Mouse (Mus musculus) T-cell, adult 2 months (primary cell): ENCODE measurements around the gene Ncor2.

Experiments
- DNase-seq: peaks from one replicate; pipeline ENCODE4 v3.0.0; 2022; ENCODE audit warnings: low spot score

Gene Ncor2

DNA sequence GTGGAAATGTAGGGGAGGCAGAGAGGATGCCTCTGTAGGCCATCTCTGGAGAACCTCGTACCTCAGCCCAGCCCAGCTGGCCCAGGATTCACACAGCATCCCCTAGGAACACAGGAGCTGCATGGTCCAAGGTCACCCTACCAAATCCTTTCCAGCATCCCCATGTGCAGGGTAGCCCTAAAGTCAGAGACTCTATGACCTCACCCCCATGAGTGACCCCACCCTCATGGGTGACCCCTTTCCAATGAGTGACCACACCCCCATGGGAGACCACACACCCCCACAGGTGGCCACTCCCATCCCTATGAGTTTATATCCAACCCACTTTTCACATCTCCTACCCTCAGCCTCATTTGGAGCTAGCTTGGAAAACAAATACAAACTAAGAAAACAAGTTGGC, 51.1 kb downstream of the Ncor2 start:
- no peak for DNase-seq

DNA sequence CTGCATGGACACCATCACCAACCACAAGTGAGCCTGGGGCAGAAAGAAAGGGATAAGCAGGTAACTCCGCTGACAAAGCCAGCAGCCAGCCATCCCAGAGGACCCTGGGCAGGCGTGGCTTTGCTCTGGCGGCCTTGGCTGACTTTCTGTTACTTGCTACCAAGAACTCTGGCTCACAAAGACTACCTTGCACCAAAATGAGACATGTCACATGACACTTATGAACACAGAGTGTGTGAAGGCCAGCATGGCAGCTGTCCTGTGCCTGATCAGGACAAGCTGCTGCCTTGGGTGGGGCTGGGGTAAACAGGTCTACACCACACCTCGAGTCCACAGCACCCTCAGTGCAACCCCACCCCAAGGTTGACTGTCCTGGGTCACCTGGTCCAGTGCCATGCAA, 51.6 kb downstream of the Ncor2 start:
- no peak for DNase-seq

DNA sequence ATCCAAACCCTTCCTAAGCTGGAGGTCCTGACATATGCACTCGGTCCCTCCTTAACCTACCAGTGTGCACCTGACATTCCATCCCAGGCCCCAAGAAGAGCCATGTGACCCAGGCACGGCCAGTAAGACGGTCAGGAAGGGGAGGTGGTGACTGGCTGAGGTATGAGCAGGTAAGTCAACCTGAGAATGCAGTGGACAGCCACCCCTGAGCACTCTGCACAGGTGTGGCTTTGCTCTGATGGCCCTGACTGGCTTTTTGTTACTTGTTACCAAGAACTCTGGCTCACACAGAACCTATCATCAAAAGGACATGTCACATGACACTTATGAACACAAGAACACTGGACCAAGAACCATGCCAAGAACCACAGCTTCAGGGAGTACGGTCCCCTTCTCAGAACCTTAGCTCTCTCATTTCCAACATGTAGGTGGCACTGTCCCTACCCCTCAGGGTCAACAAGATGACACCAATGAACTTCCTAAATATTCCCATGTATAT, 53.0 kb downstream of the Ncor2 start:
- DNase-seq, result no peak

DNA sequence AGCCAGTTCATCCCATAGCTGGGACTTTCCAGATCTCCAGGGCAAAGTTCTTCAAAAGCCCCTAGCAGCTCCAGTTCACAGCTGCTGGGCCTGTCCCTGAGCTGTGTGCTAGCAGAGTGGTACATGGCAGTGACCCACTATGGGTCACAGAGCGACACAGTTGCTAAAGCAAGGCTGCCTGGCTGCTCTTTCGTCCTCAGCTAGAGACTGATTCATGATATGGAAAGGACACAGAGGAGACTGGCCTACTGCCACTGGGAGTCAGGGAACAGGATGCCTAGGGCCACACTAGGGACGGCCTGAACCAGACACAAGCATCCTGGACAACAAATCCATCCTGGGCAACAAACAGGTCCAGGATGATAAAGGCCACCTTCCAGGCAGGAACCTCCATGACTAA, 53.8 kb downstream of the Ncor2 start:
- DNase-seq, result no peak

DNA sequence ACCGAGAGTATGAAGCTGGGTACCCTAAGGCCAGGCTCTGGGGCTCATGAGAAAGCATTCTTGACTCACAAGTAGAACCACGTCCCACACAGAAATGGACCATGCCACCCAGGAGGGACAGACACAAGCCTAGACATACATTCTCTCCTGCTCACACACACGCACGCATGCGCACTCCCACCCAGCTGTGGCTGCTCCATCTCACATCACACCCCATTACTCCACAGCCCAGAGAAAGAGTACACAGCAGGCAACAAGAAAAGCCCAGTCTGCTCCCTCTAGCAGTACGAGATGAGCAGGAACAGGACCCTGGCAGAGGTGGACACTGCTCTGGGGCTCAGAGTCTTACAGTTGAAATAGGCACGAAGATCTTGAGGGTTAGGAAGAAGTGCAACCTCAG, 55.0 kb downstream of the Ncor2 start:
- no peak for DNase-seq

DNA sequence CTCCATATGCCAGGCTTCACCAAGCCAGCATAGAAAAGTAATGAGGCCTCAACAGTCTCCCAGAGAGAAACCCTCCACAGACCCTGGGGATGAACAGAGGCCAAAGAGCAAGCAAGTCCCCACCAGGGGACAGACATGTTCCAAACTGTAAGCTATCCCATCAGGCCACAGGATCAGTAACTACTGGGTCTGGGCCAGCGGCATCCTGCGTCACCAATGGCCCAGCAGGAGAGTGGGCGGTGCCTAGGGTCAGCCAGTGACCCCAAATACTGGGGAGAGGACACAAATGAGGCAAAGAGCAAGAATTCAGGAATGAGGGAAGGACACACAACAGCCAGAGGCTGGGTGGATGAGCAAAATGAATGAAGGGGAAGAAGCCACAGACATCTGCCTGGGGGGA, 55.8 kb downstream of the Ncor2 start:
- no peak for DNase-seq

DNA sequence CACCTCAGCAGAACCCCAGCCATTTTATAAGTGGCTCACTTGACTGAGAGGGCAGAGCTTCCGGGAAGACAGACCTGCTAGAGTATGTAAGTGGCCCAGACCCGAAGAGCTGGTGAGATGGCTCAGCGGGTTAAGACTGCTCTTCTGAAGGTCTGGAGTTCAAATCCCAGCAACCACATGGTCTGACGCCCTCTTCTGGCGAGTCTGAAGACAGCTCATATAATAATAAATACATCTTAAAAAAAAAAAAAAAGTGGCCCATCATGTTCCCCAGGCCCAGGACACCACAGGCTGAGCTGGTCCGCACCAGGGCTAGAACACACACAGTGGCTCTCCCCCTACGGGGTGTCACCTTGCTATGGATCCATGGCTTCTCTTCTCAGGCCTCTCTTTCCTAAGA, 56.5 kb downstream of the Ncor2 start:
- no peak for DNase-seq

DNA sequence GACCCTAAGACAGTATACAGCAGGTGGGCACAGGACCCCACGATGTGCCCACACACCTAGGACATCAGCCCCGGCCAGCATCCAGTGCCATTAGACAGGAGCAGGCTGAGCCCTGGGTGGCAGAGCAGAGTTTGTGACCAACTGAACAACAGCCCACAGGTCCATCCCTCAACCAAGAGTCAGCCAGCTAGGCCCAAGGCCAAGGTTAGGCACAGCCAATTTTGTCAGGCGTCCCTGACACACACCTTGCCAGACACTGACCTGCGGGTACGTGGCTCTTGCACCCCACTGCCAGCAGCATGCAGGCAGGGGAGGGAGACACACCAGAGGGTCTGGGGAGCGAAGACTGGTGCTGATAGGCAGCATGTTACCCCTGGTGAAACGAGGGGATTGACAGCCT, 57.0 kb downstream of the Ncor2 start:
- DNase-seq, result no peak

DNA sequence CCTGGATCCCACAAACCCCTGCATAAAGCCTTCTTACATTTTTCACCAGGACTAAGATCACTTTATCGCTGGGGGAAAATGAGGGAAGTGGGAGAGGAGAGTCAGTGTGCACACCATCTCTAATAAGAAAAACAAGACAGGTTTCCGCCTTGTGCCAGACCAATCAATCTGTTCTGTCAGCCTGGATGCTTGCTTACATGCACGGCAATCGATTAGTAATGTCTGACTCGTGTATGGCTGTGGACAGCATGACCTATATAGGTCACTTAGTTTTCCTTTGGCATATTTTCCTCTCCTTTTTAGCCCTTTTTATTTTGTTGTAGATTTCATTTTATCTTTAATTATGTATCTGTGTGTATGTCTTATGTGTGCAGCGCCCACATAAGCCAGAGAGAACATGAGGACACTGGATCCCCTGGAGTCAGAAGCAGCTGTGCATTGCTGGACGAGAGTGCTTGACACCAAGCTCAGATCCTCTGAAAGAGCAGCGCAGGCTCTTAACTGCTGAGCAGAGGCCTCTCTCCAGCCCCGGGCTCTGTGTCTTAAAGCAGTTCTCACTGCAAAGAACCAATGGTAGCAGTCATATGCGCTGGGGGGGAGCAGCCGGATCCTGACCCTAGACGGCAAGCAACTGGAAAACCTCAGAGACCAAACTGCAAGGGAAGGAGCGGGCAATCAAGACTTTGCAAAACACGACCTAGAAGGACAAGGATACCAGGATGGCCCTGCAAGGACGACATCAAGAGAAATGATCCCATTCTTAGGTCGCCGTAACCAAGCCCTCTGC, 58.3 kb downstream of the Ncor2 start:
- no peak for DNase-seq

DNA sequence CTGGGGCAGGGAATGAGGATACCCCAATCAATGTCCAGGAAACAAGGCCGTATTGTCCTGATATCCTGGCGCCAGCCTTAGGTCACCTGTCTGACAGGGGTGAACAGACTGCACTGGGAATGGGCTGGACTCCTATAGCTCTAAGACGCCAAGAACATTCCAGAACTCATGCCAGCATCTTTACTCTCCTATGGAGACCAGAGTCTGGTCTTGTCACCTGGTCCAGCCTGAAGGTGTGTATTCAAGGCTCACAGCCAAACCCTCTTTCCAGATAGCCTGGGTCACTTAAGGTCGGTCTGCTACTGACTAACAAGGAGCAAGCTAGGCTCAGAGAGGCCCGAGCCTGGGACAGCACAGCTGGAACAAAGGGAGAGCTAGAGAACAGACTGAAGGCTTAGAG, 61.8 kb downstream of the Ncor2 start:
- DNase-seq, result no peak

DNA sequence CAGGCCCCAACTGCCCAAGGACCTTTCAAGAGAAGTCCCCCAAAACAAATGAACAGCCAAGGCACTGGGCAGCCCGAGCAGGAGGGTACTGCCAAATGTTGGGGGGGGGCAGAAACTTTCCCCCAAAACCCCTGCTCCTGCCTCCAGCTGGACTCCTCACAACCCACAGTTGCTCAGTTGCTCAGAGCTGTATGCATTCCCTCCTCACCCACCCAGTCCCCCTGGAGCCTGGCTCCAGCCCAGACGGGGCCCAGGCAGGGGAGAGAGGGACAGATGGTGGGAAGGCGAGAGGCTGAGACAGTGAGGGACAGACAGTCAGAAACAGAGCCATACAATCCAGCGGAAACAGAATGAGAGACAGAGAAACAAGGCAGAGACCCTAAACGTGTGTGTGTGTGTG, 66.0 kb downstream of the Ncor2 start:
- no peak for DNase-seq

DNA sequence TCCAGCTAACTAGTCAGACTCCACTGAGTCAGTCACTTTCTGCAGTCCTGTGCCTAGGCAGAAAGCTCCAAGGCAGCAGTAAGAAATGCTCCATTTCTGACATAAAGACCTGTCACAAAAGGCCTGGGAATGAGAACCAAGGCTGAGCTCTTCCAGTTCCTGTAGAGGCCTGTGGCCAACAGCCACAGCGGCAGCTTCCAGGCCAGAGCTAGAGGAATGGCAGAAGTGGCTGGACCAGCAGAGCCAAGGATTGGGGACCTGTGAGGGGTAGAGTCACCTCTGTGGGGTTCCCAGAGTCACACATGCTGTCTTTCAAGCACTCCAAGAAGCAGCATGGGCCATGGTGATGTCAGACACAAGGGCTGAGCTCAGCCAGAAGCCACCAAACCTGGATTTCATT, 66.4 kb downstream of the Ncor2 start:
- no peak for DNase-seq

DNA sequence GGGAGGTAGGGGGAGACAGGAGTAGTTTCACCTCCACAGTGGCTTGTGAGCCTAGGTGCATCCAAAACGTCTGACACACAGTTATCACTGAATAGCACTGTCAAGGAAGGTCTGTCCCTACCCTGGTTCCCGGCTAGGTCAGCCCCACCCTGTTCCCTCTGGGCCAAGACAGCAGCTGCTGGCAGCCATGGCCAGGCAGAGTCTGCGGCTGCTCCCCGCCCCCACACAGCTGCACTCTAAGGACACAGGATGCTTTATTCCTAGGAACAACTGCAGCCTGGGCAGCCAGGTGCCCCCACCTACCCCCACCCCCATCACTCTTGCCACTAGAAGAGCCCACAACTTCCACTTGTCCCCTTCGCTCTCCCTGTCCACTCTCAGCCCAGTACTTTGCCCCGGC, 67.9 kb downstream of the Ncor2 start:
- DNase-seq, result no peak

DNA sequence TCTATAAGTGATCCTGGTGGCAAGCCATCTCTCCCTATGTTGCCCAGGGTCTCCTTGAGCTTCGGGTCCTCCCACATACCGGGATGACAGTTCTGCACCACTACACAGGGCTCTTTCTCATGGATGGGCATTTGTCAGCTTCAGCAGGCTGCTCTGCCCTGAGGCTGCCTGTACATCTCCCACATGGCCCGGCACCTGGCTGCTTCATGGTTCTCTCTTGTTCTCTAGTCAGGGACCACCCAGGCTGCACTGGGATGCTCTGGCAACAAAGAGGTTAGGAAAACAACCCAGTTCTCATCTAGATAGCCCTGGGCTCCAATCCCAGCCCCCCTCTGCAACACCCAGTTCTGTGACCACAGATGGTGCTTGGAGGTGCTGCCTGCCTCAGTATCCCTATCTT, 68.3 kb downstream of the Ncor2 start:
- no peak for DNase-seq

DNA sequence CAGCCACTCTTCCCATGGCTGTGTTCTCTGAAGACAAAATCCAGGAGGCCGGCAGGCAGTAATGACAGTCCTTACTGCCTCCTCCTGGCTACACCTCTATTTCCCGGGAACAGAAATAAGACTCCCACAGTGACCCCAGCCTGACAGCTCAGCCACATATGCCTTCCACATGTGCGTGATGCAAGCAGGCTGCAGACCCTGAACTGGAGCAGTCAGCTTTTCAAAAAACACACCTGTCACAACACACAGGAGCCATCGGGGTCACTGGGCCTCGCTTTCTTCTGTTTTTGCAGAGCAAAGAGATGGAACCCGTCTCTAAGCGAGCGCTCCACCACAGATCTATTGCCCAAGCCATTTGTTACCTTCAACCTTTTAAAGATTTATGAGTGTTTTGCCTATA, 68.8 kb downstream of the Ncor2 start:
- DNase-seq, result no peak

DNA sequence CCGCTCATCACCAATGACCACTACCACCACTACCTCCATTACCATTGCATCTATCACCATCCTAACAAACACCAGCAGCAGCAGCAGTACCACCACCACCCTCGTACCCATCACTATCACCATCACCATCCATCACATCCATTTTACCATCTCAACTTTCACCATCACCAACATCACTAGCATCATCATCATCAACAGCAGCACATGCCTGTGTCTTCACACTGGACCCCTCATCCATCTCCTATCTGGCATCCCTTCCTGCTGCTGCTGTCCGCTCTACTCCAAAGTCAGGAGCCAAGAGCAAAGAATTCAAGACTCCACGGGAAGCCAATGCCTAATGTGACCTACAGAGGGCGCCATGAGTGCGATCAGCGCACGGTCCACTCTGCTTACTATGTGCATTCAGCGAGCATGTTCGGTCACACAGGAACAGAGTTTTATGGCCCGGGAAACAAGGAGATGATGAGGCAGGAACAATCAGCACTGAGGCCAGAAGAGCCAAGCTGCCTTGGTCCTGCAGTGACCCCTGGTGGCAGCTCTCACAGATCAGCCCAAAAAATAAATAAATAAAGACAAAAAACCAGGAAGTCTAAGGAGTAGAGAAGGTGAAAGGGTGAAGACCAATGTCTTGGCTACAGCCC, 71.9 kb downstream of the Ncor2 start:
- DNase-seq, result peak; percentile 34

DNA sequence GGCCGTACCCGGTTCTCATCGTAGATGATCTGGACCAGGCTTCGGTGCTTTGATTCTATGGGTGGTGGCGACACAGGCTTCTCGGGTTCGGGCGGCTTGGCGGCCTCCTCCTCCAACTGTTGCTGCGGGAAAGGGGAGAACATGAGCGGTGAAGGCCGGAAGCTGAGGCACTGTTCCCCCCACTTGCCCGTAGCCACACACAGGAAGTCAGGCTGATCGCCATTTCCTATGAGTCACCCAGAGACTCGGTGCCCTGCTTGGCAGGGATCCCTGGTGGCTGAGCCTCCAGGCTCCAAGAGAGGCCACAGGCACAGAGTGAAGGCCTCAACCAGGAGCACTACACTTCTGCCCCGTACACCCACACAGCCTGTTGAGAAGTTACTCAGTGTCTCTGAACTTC, 72.8 kb downstream of the Ncor2 start:
- DNase-seq, result peak; percentile 78

DNA sequence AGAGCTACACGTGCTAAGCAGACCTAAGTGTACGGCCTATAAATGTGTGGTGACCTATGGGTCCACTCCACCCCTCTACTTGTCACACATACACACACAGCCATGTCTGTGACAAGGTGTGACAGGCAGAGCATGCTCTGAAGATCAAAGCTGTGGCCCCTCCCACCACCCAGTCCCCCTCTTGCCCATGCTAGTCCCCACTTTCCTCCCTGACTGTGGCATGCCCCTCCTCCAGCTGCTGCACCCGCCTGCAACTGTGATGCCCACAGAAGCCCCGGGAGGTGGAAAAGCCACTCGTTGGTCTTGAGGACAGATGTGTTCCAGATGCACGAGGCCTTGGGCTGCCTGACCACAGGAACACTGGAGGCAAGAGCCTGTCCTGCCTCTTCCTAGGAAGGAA, 74.2 kb downstream of the Ncor2 start:
- DNase-seq, result no peak

DNA sequence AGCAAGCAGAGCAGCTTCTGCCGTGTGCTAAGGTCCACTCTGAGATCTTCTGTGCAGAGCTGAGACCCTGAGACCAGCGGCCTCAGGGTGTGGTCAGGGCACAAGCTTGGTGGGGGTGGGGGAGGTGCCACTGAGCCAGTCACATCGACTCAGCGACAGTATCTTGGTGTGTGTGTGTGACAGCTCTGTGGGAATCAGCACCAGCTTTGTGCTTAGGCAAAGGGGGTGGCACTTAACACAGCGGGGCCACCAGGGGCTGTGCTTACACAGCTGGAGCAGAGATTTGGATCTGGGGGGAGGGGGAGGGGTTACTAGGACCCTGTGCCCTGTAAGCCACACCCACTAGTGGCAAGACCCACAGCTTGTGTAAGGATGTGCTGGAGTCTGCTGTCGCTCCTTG, 75.6 kb downstream of the Ncor2 start:
- no peak for DNase-seq

DNA sequence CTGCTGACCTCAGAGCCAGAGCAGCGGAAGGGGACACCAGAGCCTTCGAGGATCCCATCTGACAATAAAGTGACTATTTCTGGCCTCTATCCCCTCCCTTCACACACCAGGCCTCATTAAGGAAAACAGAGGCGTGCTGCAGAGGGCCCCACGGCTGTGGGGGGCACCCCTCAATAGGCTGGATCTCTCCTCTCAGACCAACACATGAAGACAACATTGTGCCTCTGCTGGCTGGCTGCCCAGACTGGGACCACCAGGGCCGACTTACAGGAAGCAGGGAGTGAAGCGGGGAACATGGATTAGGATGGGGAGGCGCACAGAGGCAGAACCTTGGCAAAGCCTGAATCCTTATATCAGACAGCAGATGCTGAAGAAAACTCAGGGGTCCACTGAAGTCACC, 76.1 kb downstream of the Ncor2 start:
- no peak for DNase-seq

DNA sequence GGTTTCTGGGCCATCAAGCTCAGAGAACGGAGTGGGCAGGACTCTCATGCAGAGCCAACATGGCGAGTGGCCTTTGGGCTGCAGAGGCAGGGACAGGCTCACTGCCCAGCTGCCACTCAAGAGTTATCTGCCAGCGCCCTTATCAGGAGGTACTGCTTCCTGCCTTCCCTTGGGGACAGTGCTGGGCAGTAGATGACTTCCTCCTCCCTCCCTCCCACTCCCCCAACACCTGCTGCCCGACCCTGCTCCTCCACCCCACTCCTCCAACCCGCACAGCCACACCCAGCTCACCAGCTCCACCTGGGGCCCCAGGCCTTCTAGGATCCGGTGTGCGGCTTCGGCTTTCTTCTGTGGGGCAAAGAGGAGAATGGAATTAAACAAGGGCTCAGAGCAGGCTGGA, 76.7 kb downstream of the Ncor2 start:
- DNase-seq, result no peak

DNA sequence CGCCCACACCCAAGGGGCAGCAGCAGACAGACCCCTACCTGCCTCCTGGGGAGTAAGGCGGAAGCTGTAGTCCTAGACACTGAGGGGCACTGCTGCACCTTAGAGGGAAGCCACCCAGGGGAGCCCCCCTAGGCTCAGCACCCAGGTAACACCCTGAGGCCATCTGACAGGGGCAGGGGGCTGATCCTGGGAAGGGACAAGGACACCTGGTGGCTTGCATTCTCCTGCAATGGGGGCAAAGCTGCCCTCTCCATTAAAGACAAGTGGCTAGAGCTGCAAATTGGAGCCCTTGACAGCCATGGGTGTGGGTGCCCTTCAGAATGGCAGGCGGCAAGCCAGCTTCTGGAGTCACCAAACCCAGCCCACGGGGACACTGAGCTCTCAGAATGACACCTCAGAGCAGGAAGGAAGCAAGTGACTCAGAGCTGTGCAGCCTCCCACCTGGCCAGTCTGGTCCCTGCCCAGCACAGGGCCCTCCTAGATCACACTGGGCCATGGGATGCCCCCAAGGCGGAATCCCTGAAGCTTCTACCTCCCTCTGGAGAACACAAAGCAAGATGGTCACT, 79.2 kb downstream of the Ncor2 start:
- DNase-seq, result no peak

DNA sequence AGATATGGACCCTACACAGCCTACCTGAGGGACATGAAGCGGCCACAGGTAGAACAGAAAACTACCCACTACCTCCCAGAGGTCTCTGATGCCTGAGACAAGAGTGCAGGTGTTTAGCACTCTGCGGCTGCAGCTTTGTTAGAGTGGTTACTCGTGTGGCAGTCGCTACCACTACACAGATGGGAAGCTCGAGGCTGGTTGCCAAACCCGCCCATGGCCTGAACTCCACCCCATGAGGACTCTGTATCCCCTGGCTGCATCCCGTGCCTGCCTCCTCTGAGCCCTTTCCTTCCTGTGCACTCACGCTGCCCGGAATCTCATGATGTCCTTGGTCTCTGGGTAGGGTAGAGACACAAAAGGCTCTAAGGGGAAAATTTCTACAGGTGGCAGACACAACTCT, 80.3 kb downstream of the Ncor2 start:
- no peak for DNase-seq

DNA sequence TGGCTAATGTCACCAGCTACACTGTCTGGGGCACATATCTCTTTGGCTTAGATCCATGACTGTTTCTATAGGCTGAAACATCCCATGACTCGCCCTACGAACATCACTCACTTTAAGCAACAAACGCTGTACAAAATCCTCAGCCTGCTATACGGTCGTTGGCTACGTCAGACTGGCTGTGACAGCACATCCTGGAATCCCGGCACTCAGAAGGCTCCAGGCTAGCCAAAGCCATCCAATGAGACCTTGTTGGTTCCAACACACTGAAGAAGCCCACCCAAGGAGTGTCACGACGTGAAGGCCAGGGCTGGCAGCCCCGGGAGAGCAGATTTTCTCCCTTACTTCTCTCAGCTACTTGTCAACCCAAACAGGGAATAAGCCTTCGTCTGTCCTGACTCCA, 82.7 kb downstream of the Ncor2 start:
- no peak for DNase-seq
